Comparison of ENCODE assay signal across 18 mouse cellular contexts in the genomic region with DNA sequence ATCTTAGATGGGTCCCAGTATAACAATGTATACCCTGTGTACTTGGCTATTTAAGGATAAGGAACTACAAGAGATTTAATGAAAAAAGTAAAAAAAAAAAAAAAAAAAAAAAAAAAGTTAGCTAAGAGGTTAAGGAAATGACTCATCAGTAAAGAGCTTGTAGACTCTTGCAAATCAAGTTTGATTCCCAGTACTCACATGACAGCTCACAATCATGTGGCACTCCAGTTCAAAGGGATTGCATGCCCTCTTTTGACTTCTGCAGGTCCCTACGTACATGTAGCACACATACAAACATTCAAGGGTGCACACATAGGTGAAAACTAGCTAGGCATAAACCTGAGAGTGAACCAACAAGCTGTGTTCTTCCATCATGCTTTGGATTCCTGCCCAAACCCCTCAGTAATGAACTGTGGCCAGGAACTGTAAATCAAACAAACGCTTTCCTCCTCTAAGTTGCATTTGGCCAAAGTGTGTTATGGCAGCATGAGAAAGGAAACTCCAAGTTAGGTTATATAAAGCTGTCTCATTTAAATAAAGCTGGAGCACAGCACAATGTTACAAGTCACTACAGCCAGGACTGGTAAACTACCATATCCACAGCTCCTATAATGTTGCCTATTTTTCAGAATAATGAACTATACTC. TPM values are rescaled to one million over a fixed set of nuclear protein-coding genes. Genes with fewer than 3 reads are reported as not detected.
DNase-seq lines count a peak whose midpoint lies in the region; ATAC-seq and TF ChIP-seq lines count a peak whose summit lies in the region.
"Had no signal": no experiment of that assay in that cellular context is flagged by ENCODE, and none has a peak within 500 bp of the region (broad histone marks: within the 10 kb centered on the region; RNA-seq: fewer than 3 reads in every experiment).

No protein-coding gene starts in this region.

- H3K4me2 ChIP-seq in lung, embryonic 16.5 days (ENCODE audit: low read depth, low read length) = no peak overlapping the region
- H3K4me2 ChIP-seq: embryonic facial prominence, embryonic 15.5 days; limb, embryonic 15.5 days had no signal

- intact Hi-C loops in heart, adult 2 months (cut with DNase I) = no loop called here

- TF ChIP-seq POLR2A in heart, adult 2 months (IDR thresholded peaks at IDR 0.05; ENCODE audit: insufficient read depth, low read depth, low read length) = no peak
- TF ChIP-seq POLR2A in lung, adult 2 months (IDR thresholded peaks at IDR 0.05; ENCODE audit: borderline replicate concordance, extremely low read depth, low read depth, low read length) = no peak
- TF ChIP-seq POLR2A in bone marrow, adult 2 months (IDR thresholded peaks at IDR 0.05; ENCODE audit: borderline replicate concordance, control insufficient read depth, low read depth, low read length) = no peak

- WGBS in heart, adult 2 months = 38% methylated on average over 2 of the region's 2 CpGs
- WGBS in lung, embryonic 16.5 days = 34% methylated on average over 2 of the region's 2 CpGs
- 13% methylated on average over 2 of the region's 2 CpGs for WGBS in lung, adult 2 months
- WGBS in bone marrow, adult 2 months = 15% methylated on average over 2 of the region's 2 CpGs

- no peak for TF ChIP-seq CTCF in heart, adult 2 months (IDR thresholded peaks at IDR 0.05)
- TF ChIP-seq CTCF in lung, adult 2 months (IDR thresholded peaks at IDR 0.05; ENCODE audit: insufficient read depth, low read length) = no peak
- TF ChIP-seq CTCF in bone marrow, adult 2 months (IDR thresholded peaks at IDR 0.05; ENCODE audit: control insufficient read depth, insufficient read depth, low read length) = no peak

- DNase-seq in heart, adult 18-20 months = peak; percentile 20 to 22
- no peak for DNase-seq in heart, adult 2 months
- DNase-seq in lung, adult 2 months = no peak
- DNase-seq in neural tube, embryonic 10.5 days (ENCODE audit: extremely low spot score, low spot score) = no peak
- no peak for DNase-seq in embryo, embryonic 10.5 days (ENCODE audit: low spot score)
- DNase-seq: cerebellum, adult 9-11 months; heart, postnatal 4 days; kidney, adult 11 months; layer of hippocampus, postnatal 36 days; midbrain, embryonic 14.5 days; right cerebral cortex, adult 18-20 months had no signal

- no peak overlapping the region for H3K9ac ChIP-seq in heart, adult 2 months (ENCODE audit: low read depth, low read length)
- H3K9ac ChIP-seq in lung, embryonic 16.5 days (ENCODE audit: low read length) = no peak overlapping the region
- H3K9ac ChIP-seq: embryonic facial prominence, embryonic 15.5 days; limb, embryonic 15.5 days had no signal

- H3K27me3 ChIP-seq in heart, adult 2 months (ENCODE audit: control insufficient read depth, insufficient read depth, low read length) = no peaks in the 10 kb centered on the region
- no peaks in the 10 kb centered on the region for H3K27me3 ChIP-seq in lung, embryonic 16.5 days (ENCODE audit: control insufficient read depth, insufficient read depth, low read depth, low read length)
- H3K27me3 ChIP-seq: embryonic facial prominence, embryonic 15.5 days; limb, embryonic 15.5 days had no signal

- H3K27ac ChIP-seq in heart, adult 2 months = no peak overlapping the region
- H3K27ac ChIP-seq in lung, embryonic 16.5 days (ENCODE audit: low read length) = peak overlapping the region; percentile 45; the same call in 1 of the 2 replicates
- H3K27ac ChIP-seq in bone marrow, adult 2 months (ENCODE audit: control insufficient read depth, insufficient read depth, low read depth, low read length, poor library complexity) = peak overlapping the region; percentile 50; the same call in 1 of the 2 replicates
- H3K27ac ChIP-seq: embryonic facial prominence, embryonic 15.5 days; limb, embryonic 15.5 days had no signal

- peak; percentile 35 for ATAC-seq in lung, embryonic 16.5 days (ENCODE audit: low read depth)
- ATAC-seq in megakaryocyte, adult 5-6 weeks (ENCODE audit: poor library complexity, severe bottlenecking) = peak; percentile 55

- TF ChIP-seq EP300 in heart, adult 2 months (IDR thresholded peaks at IDR 0.05; ENCODE audit: insufficient read depth, low read depth, low read length) = no peak

- H3K4me1 ChIP-seq in heart, adult 2 months (ENCODE audit: control insufficient read depth, insufficient read depth, low read length) = peaks cover 4% of the 10 kb centered on the region; the same call in 1 of the 2 replicates
- H3K4me1 ChIP-seq in lung, embryonic 16.5 days (replicated peaks; ENCODE audit: control insufficient read depth, insufficient read depth, low read length) = peaks cover 12% of the 10 kb centered on the region
- peaks cover 9% of the 10 kb centered on the region for H3K4me1 ChIP-seq in lung, adult 2 months (ENCODE audit: control insufficient read depth, insufficient read depth, low read length)
- H3K4me1 ChIP-seq in bone marrow, adult 2 months (ENCODE audit: control insufficient read depth, insufficient read depth, low read length) = peaks cover 6% of the 10 kb centered on the region; the same call in 1 of the 2 replicates
- H3K4me1 ChIP-seq: embryonic facial prominence, embryonic 15.5 days had no signal

- H3K9me3 ChIP-seq in lung, embryonic 16.5 days (ENCODE audit: control insufficient read depth, low read length) = no peaks in the 10 kb centered on the region
- H3K9me3 ChIP-seq: embryonic facial prominence, embryonic 15.5 days; limb, embryonic 15.5 days had no signal

- no peak overlapping the region for H3K4me3 ChIP-seq in heart, adult 2 months
- no peak overlapping the region for H3K4me3 ChIP-seq in lung, embryonic 16.5 days (ENCODE audit: low read length)
- no peak overlapping the region for H3K4me3 ChIP-seq in lung, adult 2 months (replicated peaks; ENCODE audit: extremely low read depth, low read depth, low read length)
- no peak overlapping the region for H3K4me3 ChIP-seq in bone marrow, adult 2 months (replicated peaks; ENCODE audit: control insufficient read depth, low read depth, low read length)
- H3K4me3 ChIP-seq: embryonic facial prominence, embryonic 15.5 days; limb, embryonic 15.5 days had no signal

- H3K36me3 ChIP-seq in heart, adult 2 months (ENCODE audit: control insufficient read depth, insufficient read depth, low read length) = no peaks in the 10 kb centered on the region
- H3K36me3 ChIP-seq in lung, embryonic 16.5 days (ENCODE audit: control insufficient read depth, insufficient read depth, low read length) = no peaks in the 10 kb centered on the region
- H3K36me3 ChIP-seq: embryonic facial prominence, embryonic 15.5 days; limb, embryonic 15.5 days had no signal

- no peaks in the 10 kb centered on the region for H3K79me2 ChIP-seq in heart, adult 2 months (replicated peaks; ENCODE audit: control insufficient read depth, insufficient read depth, low read length)

RNA-seq across cellular contexts. Expression of a gene that starts 1.6 kb away (rescaled TPM):
- under 1 TPM in 1 of 2 experiments, not detected in 1; 0.15 TPM for total RNA-seq in heart, adult 18-20 months (2021)
- total RNA-seq in heart, adult 2 months (2021) = under 1 TPM; 0.11 to 0.13 TPM
- polyA plus RNA-seq in heart, adult 2 months (2012; rRNA removed) = 0.15 and 0.21 TPM in 2 replicates
- polyA plus RNA-seq in lung, embryonic 16.5 days (2015; fragmentation: Nextera tagmentation; extraction: Ambion mirVana) = not detected in 2 replicates
- polyA plus RNA-seq in lung, adult 2 months (2012; rRNA removed) = 0.18 and 0.41 TPM in 2 replicates
- 1.3 TPM in 1 of 2 replicates, not detected in the other for polyA plus RNA-seq in bone marrow, adult 2 months (2011; ENCODE audit: insufficient read depth, insufficient read length, low replicate concordance, missing spikeins)
- 0.13 and 0.21 TPM in 2 replicates for total RNA-seq in megakaryocyte, adult 5-6 weeks (2015)
- total RNA-seq in megakaryocyte, adult 5-6 weeks (2017) = 0.45 and 0.66 TPM in 2 replicates
- total RNA-seq: heart, postnatal 4 days; layer of hippocampus, postnatal 36 days had no signal
- polyA plus RNA-seq: embryonic facial prominence, embryonic 15.5 days; limb, embryonic 15.5 days; midbrain, embryonic 14.5 days; neural tube, embryonic 14.5 days had no signal

RNA-seq across cellular contexts. Expression of a gene that starts 14.5 kb away (rescaled TPM):
- total RNA-seq in heart, adult 18-20 months (2021) = not detected
- under 1 TPM; 0.09 to 0.23 TPM for total RNA-seq in heart, adult 2 months (2021)
- 0.12 and 0.16 TPM in 2 replicates for polyA plus RNA-seq in heart, adult 2 months (2012; rRNA removed)
- polyA plus RNA-seq in lung, embryonic 16.5 days (2015; fragmentation: Nextera tagmentation; extraction: Ambion mirVana) = 2.0 and 2.1 TPM in 2 replicates
- polyA plus RNA-seq in lung, adult 2 months (2012; rRNA removed) = 0.81 and 1.7 TPM in 2 replicates
- polyA plus RNA-seq in bone marrow, adult 2 months (2011; ENCODE audit: insufficient read depth, insufficient read length, low replicate concordance, missing spikeins) = 66.3 and 247 TPM in 2 replicates
- total RNA-seq in megakaryocyte, adult 5-6 weeks (2015) = 404 and 435 TPM in 2 replicates
- total RNA-seq in megakaryocyte, adult 5-6 weeks (2017) = 512 and 543 TPM in 2 replicates
- total RNA-seq: layer of hippocampus, postnatal 36 days had no signal
- polyA plus RNA-seq: midbrain, embryonic 14.5 days; neural tube, embryonic 14.5 days had no signal

RNA-seq across cellular contexts. Expression of a gene that starts 55.2 kb away (rescaled TPM):
- not detected for total RNA-seq in heart, adult 18-20 months (2021)
- not detected for total RNA-seq in heart, adult 2 months (2021)
- not detected in 2 replicates for polyA plus RNA-seq in heart, adult 2 months (2012; rRNA removed)
- not detected in 2 replicates for polyA plus RNA-seq in lung, embryonic 16.5 days (2015; fragmentation: Nextera tagmentation; extraction: Ambion mirVana)
- polyA plus RNA-seq in lung, adult 2 months (2012; rRNA removed) = not detected in 2 replicates
- polyA plus RNA-seq in bone marrow, adult 2 months (2011; ENCODE audit: insufficient read depth, insufficient read length, low replicate concordance, missing spikeins) = not detected in 2 replicates
- total RNA-seq in megakaryocyte, adult 5-6 weeks (2015) = not detected in 2 replicates
- total RNA-seq in megakaryocyte, adult 5-6 weeks (2017) = not detected in 2 replicates
- total RNA-seq: heart, postnatal 4 days; layer of hippocampus, postnatal 36 days had no signal
- polyA plus RNA-seq: embryonic facial prominence, embryonic 15.5 days; gonadal fat pad, adult 2 months; limb, embryonic 15.5 days; midbrain, embryonic 14.5 days; neural tube, embryonic 14.5 days had no signal

Comparison
In these comparisons a context has a peak if more than half of its experiments do, and no peak if none do; other contexts are left out.
1. DNase-seq: peak in heart, adult 18-20 months (2 of 2); none in heart, adult 2 months (0 of 2), lung, adult 2 months (single experiment), neural tube, embryonic 10.5 days (single experiment) and embryo, embryonic 10.5 days (single experiment).
2. RNA of a gene that starts 14.5 kb away (polyA plus RNA-seq): 66.3 to 247 TPM in bone marrow, adult 2 months; 2.0 to 2.1 TPM in lung, embryonic 16.5 days, 0.81 to 1.7 TPM in lung, adult 2 months and 0.12 to 0.16 TPM in heart, adult 2 months; every median in the first group is over 10 times any median in the second.